Mouse (Mus musculus) embryonic facial prominence, embryonic 14.5 days (tissue): ENCODE data around the gene Nrsn2. TPM values are rescaled to one million over a fixed set of nuclear protein-coding genes. Genes with fewer than 3 reads are reported as not detected.
A peak's percentile ranks its signal among the peaks of the same experiment; 100 is the strongest.

Experiments
- ATAC-seq: fragments of 200-750 bp; cut with Nextera tagmentation; 2 replicates; pipeline ENCODE4 v1.8.0; 2017; ENCODE audit warnings: low read depth, moderate number of reproducible peaks, moderate TSS enrichment
- DNase-seq: peaks from one replicate; pipeline ENCODE4 v3.0.0-alpha.2; 2015; ENCODE audit warnings: low spot score
- H3K27ac ChIP-seq: fragments of 300-500 bp; sonication (generic); replicated peaks from 2 replicates; pipeline ENCODE4 v1.5.1; 2014; ENCODE audit warnings: low read depth, mild to moderate bottlenecking, low read length, moderate library complexity
- H3K27me3 ChIP-seq: fragments of 300-500 bp; sonication (generic); replicated peaks from 2 replicates; pipeline ENCODE4 v1.6.1; 2014; ENCODE audit warnings: low read length; ENCODE audit not compliant: control insufficient read depth, insufficient read depth
- H3K36me3 ChIP-seq: fragments of 300-500 bp; sonication (generic); 2 replicates; pipeline ENCODE4 v1.6.1; 2014; ENCODE audit warnings: low read length, mixed read lengths; ENCODE audit not compliant: control insufficient read depth, insufficient read depth
- H3K4me1 ChIP-seq: fragments of 300-500 bp; sonication (generic); 2 replicates; pipeline ENCODE4 v1.6.1; 2014; ENCODE audit warnings: antibody characterized with exemption, low read length; ENCODE audit not compliant: control insufficient read depth, insufficient read depth
- H3K4me2 ChIP-seq: fragments of 300-500 bp; sonication (generic); 2 replicates; pipeline ENCODE4 v1.6.1; 2014; ENCODE audit warnings: low read depth, mild to moderate bottlenecking, low read length, moderate library complexity, mixed read lengths
- H3K4me3 ChIP-seq: fragments of 300-500 bp; sonication (generic); 2 replicates; pipeline ENCODE4 v1.5.1; 2014; ENCODE audit warnings: low read depth, mild to moderate bottlenecking, low read length
- H3K9ac ChIP-seq: fragments of 300-500 bp; sonication (generic); 2 replicates; pipeline ENCODE4 v1.6.1; 2014; ENCODE audit warnings: low read depth, mild to moderate bottlenecking, low read length, moderate library complexity, mixed read lengths
- H3K9me3 ChIP-seq: fragments of 300-500 bp; sonication (generic); 2 replicates; pipeline ENCODE4 v1.6.1; 2016; ENCODE audit warnings: low read length; ENCODE audit not compliant: control insufficient read depth
- WGBS: fragments of 180-500 bp; shearing (Covaris S2); extraction: QIAGEN DNeasy Blood & Tissue Kit; methylation state at CpG from one replicate; pipeline ENCODE4 v1.1.7; 2014; 5-methylcytosine and 5-hydroxymethylcytosine counted together
- polyA plus RNA-seq: library from polyadenylated mRNA; unstranded; fragments of >200 nt; fragmentation: Nextera tagmentation; extraction: Ambion mirVana; gene quantifications from 2 replicates; pipeline ENCODE4 v1.2.1, GENCODE M21; 2014

Nrsn2 gene
- polyA plus RNA-seq, 1 experiment from 2014 or later, result 2.7 TPM

DNA sequence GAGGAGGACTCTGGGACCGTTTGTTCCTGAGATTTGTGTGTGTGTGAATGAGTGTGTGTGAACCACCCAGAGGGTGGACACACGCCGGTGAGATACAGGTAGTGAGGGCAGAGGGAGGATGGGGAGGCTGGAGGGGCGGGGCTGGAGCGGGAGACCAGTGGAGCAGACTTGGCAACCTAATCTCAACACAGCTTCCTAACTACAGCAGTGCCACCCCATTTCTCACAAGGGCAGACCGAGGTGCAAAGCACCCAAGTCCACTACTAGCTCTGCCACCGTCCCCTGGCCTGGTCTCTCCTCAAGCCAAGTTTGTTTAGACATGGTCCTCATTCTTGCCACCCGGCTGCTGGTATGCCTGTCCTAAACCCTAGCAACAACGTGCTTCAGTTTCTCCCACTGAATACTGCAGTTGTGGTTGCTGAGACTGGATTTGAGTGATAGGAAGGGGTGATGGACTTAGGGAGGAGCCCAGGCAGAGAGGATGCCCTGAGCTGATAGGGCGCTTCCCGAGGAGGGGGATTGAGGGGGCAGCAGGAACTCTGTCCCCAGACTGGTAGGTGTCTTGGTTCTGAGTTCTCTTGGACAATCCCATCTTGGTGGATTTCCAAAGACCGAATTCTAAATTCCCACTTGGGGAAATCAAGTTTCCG, 19.0 kb upstream of the Nrsn2 start:
- ATAC-seq (no peak), DNase-seq (no peak)
- H3K36me3 ChIP-seq, result peaks cover 16% of the 10 kb centered on the region; the same call in 1 of the 2 replicates
- 0 out of 2 replicates have a peak overlapping the region, but pooled peaks have one; percentile 3 for H3K27ac ChIP-seq
- no peaks in the 10 kb centered on the region for H3K27me3 ChIP-seq
- no peaks in the 10 kb centered on the region for H3K9me3 ChIP-seq
- H3K4me3 ChIP-seq, result peak overlapping the region; percentile 86
- peaks cover 15% of the 10 kb centered on the region; the same call in 1 of the 2 replicates for H3K4me1 ChIP-seq
- 24% methylated on average over 11 of the region's 13 CpGs for WGBS
- peak overlapping the region; percentile 79 for H3K4me2 ChIP-seq
- H3K9ac ChIP-seq, result peak overlapping the region; percentile 92

- Histone ChIP-seq H3K9ac (no peak overlapping the region; the same call in 1 of the 2 replicates), H3K9me3 (no peaks in the 10 kb centered on the region), H3K36me3 (peaks cover 16% of the 10 kb centered on the region; the same call in 1 of the 2 replicates), H3K27ac (no peak overlapping the region), H3K4me1 (peaks cover 11% of the 10 kb centered on the region; the same call in 1 of the 2 replicates), H3K27me3 (no peaks in the 10 kb centered on the region), H3K4me3 (no peak overlapping the region), H3K4me2 (0 out of 2 replicates have a peak overlapping the region, but pooled peaks have one; percentile 79)
- WGBS, result 50% methylated on average over 9 of the region's 9 CpGs
- DNase-seq, result no peak
- ATAC-seq, result no peak
Observed at GRCm38 (mm10) chr2:152393225-152394017, 17.0 kb upstream of the Nrsn2 start.

- Histone ChIP-seq H3K4me1 (peaks cover 11% of the 10 kb centered on the region; the same call in 1 of the 2 replicates), H3K9me3 (no peaks in the 10 kb centered on the region), H3K4me3 (no peak overlapping the region), H3K9ac (no peak overlapping the region), H3K4me2 (no peak overlapping the region), H3K36me3 (peaks cover 16% of the 10 kb centered on the region; the same call in 1 of the 2 replicates), H3K27ac (no peak overlapping the region), H3K27me3 (no peaks in the 10 kb centered on the region)
- ATAC-seq (no peak), DNase-seq (peak; percentile 82)
- 13% methylated on average over 3 of the region's 3 CpGs for WGBS
Observed at GRCm38 (mm10) chr2:152392786-152393185, 16.3 kb upstream of the Nrsn2 start.

- H3K9me3 ChIP-seq, result no peaks in the 10 kb centered on the region
- 79% methylated on average over 4 of the region's 4 CpGs for WGBS
- no peak overlapping the region for H3K27ac ChIP-seq
- H3K4me1 ChIP-seq, result no peaks in the 10 kb centered on the region
- H3K4me2 ChIP-seq, result no peak overlapping the region
- no peaks in the 10 kb centered on the region for H3K27me3 ChIP-seq
- no peak overlapping the region for H3K9ac ChIP-seq
- H3K4me3 ChIP-seq, result no peak overlapping the region
- DNase-seq, result no peak
- no peak for ATAC-seq
- no peaks in the 10 kb centered on the region for H3K36me3 ChIP-seq
Observed at GRCm38 (mm10) chr2:152384191-152384590, 7.8 kb upstream of the Nrsn2 start.

DNA sequence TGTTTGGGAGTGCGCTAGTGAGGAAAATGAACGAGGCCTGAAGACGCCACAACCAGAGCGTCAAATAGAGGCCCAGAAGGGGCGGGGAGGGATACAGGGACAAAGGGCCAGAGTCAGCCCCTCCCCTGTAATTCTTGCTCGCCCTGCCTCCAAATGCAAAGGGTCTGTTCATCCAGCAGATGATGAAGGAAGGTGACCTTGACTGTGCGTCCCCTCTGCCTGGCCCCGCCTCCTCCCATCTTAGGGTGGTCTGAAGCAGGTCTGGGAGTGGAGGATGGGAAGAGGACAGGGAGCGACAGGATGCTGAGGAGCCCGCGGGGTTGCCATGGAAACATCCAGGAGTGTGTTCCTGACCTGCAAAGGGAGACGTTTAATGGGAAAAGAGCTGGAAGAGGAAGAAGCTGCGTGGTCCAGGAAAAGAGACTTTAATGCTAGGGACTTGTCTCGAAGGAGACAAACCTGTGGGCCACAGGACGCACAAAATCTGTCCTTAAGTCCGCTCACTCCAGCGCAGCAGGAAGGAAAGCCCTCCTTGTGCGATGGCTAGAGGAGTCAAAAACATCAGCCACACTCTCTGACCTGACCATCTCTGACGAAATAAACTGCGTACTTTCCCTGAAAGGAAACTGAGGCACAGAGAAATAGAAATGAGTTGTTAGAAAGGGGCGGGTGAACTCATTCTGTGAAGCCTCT, 640 bp downstream of the Nrsn2 start:
- ATAC-seq (peak; percentile 67; the same call in 1 of the 2 replicates), DNase-seq (peak; percentile 30)
- Histone ChIP-seq H3K4me3 (peak overlapping the region; percentile 25), H3K4me2 (peak overlapping the region; percentile 49), H3K36me3 (no peaks in the 10 kb centered on the region), H3K9me3 (no peaks in the 10 kb centered on the region), H3K27me3 (peaks cover 8% of the 10 kb centered on the region; the same call in 1 of the 2 replicates), H3K9ac (peak overlapping the region; percentile 57; the same call in 1 of the 2 replicates), H3K4me1 (peaks cover 7% of the 10 kb centered on the region; the same call in 1 of the 2 replicates), H3K27ac (no peak overlapping the region; the same call in 1 of the 2 replicates)
- 6% methylated on average over 18 of the region's 21 CpGs for WGBS

- DNase-seq (no peak), ATAC-seq (no peak)
- peaks cover 8% of the 10 kb centered on the region; the same call in 1 of the 2 replicates for H3K27me3 ChIP-seq
- WGBS, result 76% methylated on average over 9 of the region's 9 CpGs
- no peaks in the 10 kb centered on the region for H3K36me3 ChIP-seq
- H3K9me3 ChIP-seq, result no peaks in the 10 kb centered on the region
- H3K27ac ChIP-seq, result no peak overlapping the region
- H3K9ac ChIP-seq, result no peak overlapping the region
- H3K4me2 ChIP-seq, result no peak overlapping the region
- peaks cover 7% of the 10 kb centered on the region; the same call in 1 of the 2 replicates for H3K4me1 ChIP-seq
- no peak overlapping the region for H3K4me3 ChIP-seq
Observed at GRCm38 (mm10) chr2:152373547-152373946, 2.9 kb downstream of the Nrsn2 start.

DNA sequence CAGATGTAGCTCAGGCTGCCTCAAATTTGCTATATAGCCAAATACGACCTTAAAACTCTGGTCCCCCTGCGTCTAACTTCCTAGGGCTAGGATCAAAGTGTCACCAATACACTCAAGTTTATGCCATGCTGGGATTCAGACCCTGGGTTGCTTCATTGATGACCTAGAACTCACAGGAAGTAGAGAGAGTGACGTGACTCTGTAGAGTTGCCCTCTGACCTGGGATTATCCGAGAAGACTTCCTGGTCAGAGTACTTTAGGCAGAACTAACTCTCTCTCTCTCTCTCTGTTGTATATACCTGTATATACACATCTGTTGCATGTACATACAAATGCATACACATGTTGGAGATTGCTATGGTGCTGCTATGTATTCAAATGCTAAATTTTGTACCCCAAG, 3.8 kb downstream of the Nrsn2 start:
- 59% methylated on average over 4 of the region's 4 CpGs for WGBS
- no peak for DNase-seq
- H3K9me3 ChIP-seq, result no peaks in the 10 kb centered on the region
- no peak overlapping the region for H3K4me3 ChIP-seq
- no peak overlapping the region for H3K27ac ChIP-seq
- no peaks in the 10 kb centered on the region for H3K36me3 ChIP-seq
- peaks cover 7% of the 10 kb centered on the region; the same call in 1 of the 2 replicates for H3K4me1 ChIP-seq
- H3K27me3 ChIP-seq, result peaks cover 8% of the 10 kb centered on the region; the same call in 1 of the 2 replicates
- ATAC-seq, result no peak
- H3K4me2 ChIP-seq, result no peak overlapping the region
- no peak overlapping the region for H3K9ac ChIP-seq

- ATAC-seq, result no peak
- no peak overlapping the region for H3K4me2 ChIP-seq
- WGBS, result 79% methylated on average over 7 of the region's 7 CpGs
- H3K4me3 ChIP-seq, result no peak overlapping the region
- H3K9ac ChIP-seq, result no peak overlapping the region
- no peaks in the 10 kb centered on the region for H3K36me3 ChIP-seq
- H3K27ac ChIP-seq, result no peak overlapping the region
- H3K4me1 ChIP-seq, result peaks cover 7% of the 10 kb centered on the region; the same call in 1 of the 2 replicates
- peaks cover 8% of the 10 kb centered on the region; the same call in 1 of the 2 replicates for H3K27me3 ChIP-seq
- DNase-seq, result no peak
- H3K9me3 ChIP-seq, result no peaks in the 10 kb centered on the region
Observed at GRCm38 (mm10) chr2:152372104-152372503, 4.3 kb downstream of the Nrsn2 start.
